Comparison of ENCODE assay signal across 10 mouse cellular contexts in genomic region chr8:120284265-120284664, GRCm38 (mm10). TPM values are rescaled to one million over a fixed set of nuclear protein-coding genes. Genes with fewer than 3 reads are reported as not detected.
DNase-seq lines count a peak whose midpoint lies in the region; ATAC-seq and TF ChIP-seq lines count a peak whose summit lies in the region.
"Had no signal": no experiment of that assay in that cellular context is flagged by ENCODE, and none has a peak within 500 bp of the region (broad histone marks: within the 10 kb centered on the region; RNA-seq: fewer than 3 reads in every experiment).

No protein-coding gene starts in this region.

- H3K4me1 ChIP-seq in kidney, postnatal 0 days (replicated peaks; ENCODE audit: insufficient read depth, low read length): peaks cover 22% of the 10 kb centered on the region
- peaks cover 83% of the 10 kb centered on the region for H3K4me1 ChIP-seq in embryonic facial prominence, embryonic 12.5 days
- peaks cover 76% of the 10 kb centered on the region for H3K4me1 ChIP-seq in hindbrain, embryonic 12.5 days
- H3K4me1 ChIP-seq in midbrain, postnatal 0 days (ENCODE audit: insufficient read depth, low read length): peaks cover 23% of the 10 kb centered on the region; the same call in 1 of the 2 replicates

- no peaks in the 10 kb centered on the region for H3K27me3 ChIP-seq in kidney, postnatal 0 days (ENCODE audit: insufficient read depth, low read length)
- 0 out of 2 replicates have a peak, but pooled peaks cover 3% of the 10 kb centered on the region for H3K27me3 ChIP-seq in embryonic facial prominence, embryonic 12.5 days
- H3K27me3 ChIP-seq in hindbrain, embryonic 12.5 days: peaks cover 7% of the 10 kb centered on the region
- peaks cover 4% of the 10 kb centered on the region; the same call in 1 of the 2 replicates for H3K27me3 ChIP-seq in midbrain, postnatal 0 days (ENCODE audit: insufficient read depth, low read length)

- no peak overlapping the region for H3K9ac ChIP-seq in kidney, postnatal 0 days (ENCODE audit: low read depth, low read length)
- no peak overlapping the region for H3K9ac ChIP-seq in embryonic facial prominence, embryonic 12.5 days
- peak overlapping the region; percentile 51; the same call in 1 of the 2 replicates for H3K9ac ChIP-seq in hindbrain, embryonic 12.5 days
- H3K9ac ChIP-seq in midbrain, postnatal 0 days (replicated peaks; ENCODE audit: low read length, poor library complexity, severe bottlenecking): 0 out of 2 replicates have a peak overlapping the region, but pooled peaks have one; percentile 36

- no peak overlapping the region for H3K27ac ChIP-seq in kidney, postnatal 0 days
- peak overlapping the region; percentile 83 for H3K27ac ChIP-seq in embryonic facial prominence, embryonic 12.5 days
- peak overlapping the region; percentile 53 for H3K27ac ChIP-seq in hindbrain, embryonic 12.5 days
- H3K27ac ChIP-seq in midbrain, postnatal 0 days (ENCODE audit: low read depth, low read length): peak overlapping the region; percentile 27; the same call in 1 of the 2 replicates

- no peaks in the 10 kb centered on the region for H3K36me3 ChIP-seq in kidney, postnatal 0 days (ENCODE audit: insufficient read depth, low read length)
- H3K36me3 ChIP-seq in embryonic facial prominence, embryonic 12.5 days: no peaks in the 10 kb centered on the region
- no peaks in the 10 kb centered on the region for H3K36me3 ChIP-seq in hindbrain, embryonic 12.5 days
- no peaks in the 10 kb centered on the region for H3K36me3 ChIP-seq in midbrain, postnatal 0 days (ENCODE audit: insufficient read depth, low read length)

- no peak overlapping the region for H3K4me2 ChIP-seq in kidney, postnatal 0 days (ENCODE audit: low read length)
- H3K4me2 ChIP-seq in embryonic facial prominence, embryonic 12.5 days (replicated peaks): peak overlapping the region; percentile 24; the same call in 1 of the 2 replicates
- no peak overlapping the region for H3K4me2 ChIP-seq in hindbrain, embryonic 12.5 days (replicated peaks)
- H3K4me2 ChIP-seq in midbrain, postnatal 0 days (ENCODE audit: low read depth, low read length, poor library complexity, severe bottlenecking): no peak overlapping the region

- H3K9me3 ChIP-seq in kidney, postnatal 0 days (replicated peaks; ENCODE audit: low read length): no peaks in the 10 kb centered on the region
- no peaks in the 10 kb centered on the region for H3K9me3 ChIP-seq in embryonic facial prominence, embryonic 12.5 days
- no peaks in the 10 kb centered on the region for H3K9me3 ChIP-seq in hindbrain, embryonic 12.5 days (replicated peaks)
- H3K9me3 ChIP-seq in midbrain, postnatal 0 days (ENCODE audit: low read length): no peaks in the 10 kb centered on the region

- intact Hi-C loops in gastrocnemius, postnatal 14 days (cut with DNase I; ENCODE audit: low total_unique reads): loop anchor here (5.0 kb wide), 1 partner anchor 33 kb away; no protein-coding TSS in a partner anchor
- intact Hi-C loops in left cerebral cortex, postnatal 36 days (cut with DNase I): no loop called here

- peak; percentile 68 for DNase-seq in kidney, postnatal 0 days (ENCODE audit: low spot score)
- no peak for DNase-seq in kidney, adult 9 months
- DNase-seq in midbrain, postnatal 0 days (ENCODE audit: low spot score): no peak
- DNase-seq in gastrocnemius, postnatal 14 days: no peak
- DNase-seq in gastrocnemius, postnatal 4 days (ENCODE audit: low spot score in 2 of 2): no peak
- DNase-seq in left cerebral cortex, postnatal 36 days (ENCODE audit: low spot score in 2 of 2): no peak
- DNase-seq: cerebellum, adult 9-10 months had no signal

- 36% methylated on average over 9 of the region's 9 CpGs for WGBS in kidney, postnatal 0 days
- 20% methylated on average over 9 of the region's 9 CpGs for WGBS in embryonic facial prominence, embryonic 12.5 days
- 24% methylated on average over 9 of the region's 9 CpGs for WGBS in hindbrain, embryonic 12.5 days
- WGBS in midbrain, postnatal 0 days: 28% methylated on average over 9 of the region's 9 CpGs

- no peak for TF ChIP-seq CTCF in kidney, postnatal 0 days (IDR thresholded peaks at IDR 0.05; ENCODE audit: low read depth)
- no peak for TF ChIP-seq CTCF in midbrain, postnatal 0 days (IDR thresholded peaks at IDR 0.05)

- ATAC-seq in kidney, postnatal 0 days (replicated peaks; ENCODE audit: low FRiP score, low read depth): no peak
- ATAC-seq in embryonic facial prominence, embryonic 12.5 days (ENCODE audit: insufficient number of reproducible peaks, insufficient read depth, low FRiP score, low TSS enrichment): no peak
- no peak for ATAC-seq in hindbrain, embryonic 12.5 days (ENCODE audit: low FRiP score)
- ATAC-seq in midbrain, postnatal 0 days (ENCODE audit: low FRiP score): no peak
- ATAC-seq: activated CD4-positive, CD25-positive, alpha-beta regulatory T cell, adult 4 months had no signal

- no peak overlapping the region for H3K4me3 ChIP-seq in kidney, postnatal 0 days (replicated peaks; ENCODE audit: low read depth, low read length)
- no peak overlapping the region for H3K4me3 ChIP-seq in embryonic facial prominence, embryonic 12.5 days
- H3K4me3 ChIP-seq in hindbrain, embryonic 12.5 days: no peak overlapping the region
- H3K4me3 ChIP-seq in midbrain, postnatal 0 days (ENCODE audit: low read depth, low read length): no peak overlapping the region

RNA-seq across cellular contexts. Expression of gene Gse1, which starts 56.0 kb away (rescaled TPM):
- polyA plus RNA-seq in kidney, postnatal 0 days (2015; fragmentation: Nextera tagmentation; extraction: Ambion mirVana): 5.9 and 8.4 TPM in 2 replicates
- polyA plus RNA-seq in embryonic facial prominence, embryonic 12.5 days (2016; fragmentation: Nextera tagmentation; extraction: Ambion mirVana): 10.6 and 12.3 TPM in 2 replicates
- 22.4 and 24.0 TPM in 2 replicates for polyA plus RNA-seq in hindbrain, embryonic 12.5 days (2016; fragmentation: Nextera tagmentation; extraction: Ambion mirVana)
- 47.3 and 51.3 TPM in 2 replicates for total RNA-seq in midbrain, postnatal 0 days (2014; rRNA removed)
- 9.9 and 12.4 TPM in 2 replicates for polyA plus RNA-seq in midbrain, postnatal 0 days (2015; fragmentation: Nextera tagmentation; extraction: Ambion mirVana)
- total RNA-seq in gastrocnemius, postnatal 14 days (2021): 10 to 100 TPM; 22.7 to 28.7 TPM
- total RNA-seq in gastrocnemius, postnatal 4 days (2021): 10 to 100 TPM; 45.9 to 48.7 TPM
- total RNA-seq in left cerebral cortex, postnatal 36 days (2021): 10 to 100 TPM; 64.1 to 87.6 TPM

Comparison
In these comparisons a context has a peak if more than half of its experiments do, and no peak if none do; other contexts are left out.
1. H3K9ac ChIP-seq: peak in hindbrain, embryonic 12.5 days (single experiment) and midbrain, postnatal 0 days (single experiment); none in kidney, postnatal 0 days (single experiment) and embryonic facial prominence, embryonic 12.5 days (single experiment).